Mouse (Mus musculus) liver, embryonic 15.5 days (tissue): ENCODE measurements around the gene Tmem209. TPM values are rescaled to one million over a fixed set of nuclear protein-coding genes. Genes with fewer than 3 reads are reported as not detected.

ENCODE experiments used
- ATAC-seq: fragments of 200-750 bp; cut with Nextera tagmentation; 2 replicates; pipeline ENCODE4 v1.8.0; 2017; ENCODE audit warnings: moderate number of reproducible peaks, mild to moderate bottlenecking, moderate library complexity; ENCODE audit not compliant: insufficient read depth
- H3K27ac ChIP-seq: fragments of 300-500 bp; sonication (generic); replicated peaks from 2 replicates; pipeline ENCODE4 v1.5.1; 2015; ENCODE audit warnings: mild to moderate bottlenecking, inconsistent platforms
- H3K27me3 ChIP-seq: fragments of 300-500 bp; sonication (generic); 2 replicates; pipeline ENCODE4 v1.6.1; 2015; ENCODE audit warnings: mild to moderate bottlenecking, inconsistent platforms
- H3K36me3 ChIP-seq: fragments of 300-500 bp; sonication (generic); replicated peaks from 2 replicates; pipeline ENCODE4 v1.6.1; 2015; ENCODE audit warnings: moderate library complexity, mild to moderate bottlenecking, inconsistent platforms
- H3K4me1 ChIP-seq: fragments of 300-500 bp; sonication (generic); replicated peaks from 2 replicates; pipeline ENCODE4 v1.6.1; 2015; ENCODE audit warnings: inconsistent platforms
- H3K4me2 ChIP-seq: fragments of 300-500 bp; sonication (generic); 2 replicates; pipeline ENCODE4 v1.6.1; 2015; ENCODE audit warnings: moderate library complexity, mild to moderate bottlenecking, inconsistent platforms
- H3K4me3 ChIP-seq: fragments of 300-500 bp; sonication (generic); replicated peaks from 2 replicates; pipeline ENCODE4 v1.5.1; 2015; ENCODE audit warnings: mild to moderate bottlenecking, inconsistent platforms
- H3K9ac ChIP-seq: fragments of 300-500 bp; sonication (generic); 2 replicates; pipeline ENCODE4 v1.6.1; 2015; ENCODE audit warnings: moderate library complexity, mild to moderate bottlenecking, inconsistent platforms
- H3K9me3 ChIP-seq: fragments of 300-500 bp; sonication (generic); replicated peaks from 2 replicates; pipeline ENCODE4 v1.6.1; 2016; ENCODE audit warnings: inconsistent platforms
- WGBS: fragments of 180-500 bp; shearing (Covaris S2); methylation state at CpG from one replicate; pipeline ENCODE4 v1.1.7; 2015; ENCODE audit warnings: mixed read lengths; ENCODE audit not compliant: insufficient replicate concordance; 5-methylcytosine and 5-hydroxymethylcytosine counted together
- polyA plus RNA-seq: library from polyadenylated mRNA; unstranded; fragments of >200 nt; fragmentation: Nextera tagmentation; extraction: Ambion mirVana; gene quantifications from 2 replicates; pipeline ENCODE4 v1.2.1, GENCODE M21; 2015

Gene Tmem209
- polyA plus RNA-seq, 1 experiment from 2014 or later = 19.4 TPM

DNA sequence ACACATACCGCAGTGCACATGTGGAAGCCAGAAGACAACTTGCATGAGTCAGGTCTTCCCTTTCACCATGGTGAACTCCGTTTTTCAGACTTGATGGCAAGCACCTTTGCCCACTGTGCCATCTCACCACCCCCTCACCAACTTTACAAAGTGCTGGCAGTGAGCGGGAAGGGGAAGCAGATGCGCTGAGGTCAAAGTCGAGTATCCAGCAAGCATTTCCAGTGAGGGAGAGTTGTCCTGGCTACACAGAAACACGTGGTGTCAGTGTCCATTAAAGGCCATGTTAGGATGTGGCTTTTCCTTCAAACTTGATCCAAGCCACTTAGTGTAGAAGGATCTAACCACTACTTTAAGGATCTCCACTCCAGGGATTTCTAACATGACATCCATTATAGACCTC, 31.8 kb downstream of the Tmem209 start:
- Histone ChIP-seq H3K27ac (no peak overlapping the region; the same call in 1 of the 2 replicates), H3K36me3 (peaks cover 50% of the 10 kb centered on the region)

DNA sequence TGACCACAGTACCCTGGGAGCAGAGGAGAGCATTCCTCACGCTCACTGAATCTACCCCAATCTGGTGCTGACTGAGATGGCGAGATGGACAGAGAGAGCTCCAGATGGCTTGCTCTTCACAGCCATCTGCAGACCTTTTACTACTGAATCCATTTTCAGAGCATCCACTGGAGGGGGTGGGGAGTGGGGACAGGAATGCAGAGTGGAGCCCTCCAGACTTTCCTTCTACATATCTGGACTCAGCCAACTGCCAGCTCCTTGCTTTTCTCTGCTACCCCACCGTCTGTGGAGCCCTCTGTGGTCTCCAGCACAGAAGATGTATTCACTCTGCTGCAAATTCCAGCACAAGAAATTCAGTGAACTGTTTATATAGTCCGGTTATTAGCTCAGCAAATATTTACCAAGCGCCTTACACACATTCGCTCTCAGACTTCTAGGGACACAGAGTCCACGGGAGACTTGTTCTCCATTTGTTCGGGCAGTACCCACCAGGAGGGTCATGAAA, 32.3 kb downstream of the Tmem209 start:
- Histone ChIP-seq H3K27me3 (no peaks in the 10 kb centered on the region), H3K27ac (no peak overlapping the region; the same call in 1 of the 2 replicates), H3K4me1 (peaks cover 3% of the 10 kb centered on the region), H3K36me3 (peaks cover 44% of the 10 kb centered on the region), H3K9ac (no peak overlapping the region), H3K9me3 (no peaks in the 10 kb centered on the region), H3K4me3 (no peak overlapping the region), H3K4me2 (no peak overlapping the region)
- ATAC-seq = peak; percentile 58
- 68% methylated on average over 8 of the region's 8 CpGs for WGBS

More for the DNA sequence above, 31.8 kb downstream of the Tmem209 start:
- Histone ChIP-seq H3K4me2 (no peak overlapping the region), H3K27me3 (no peaks in the 10 kb centered on the region), H3K4me3 (no peak overlapping the region), H3K9me3 (no peaks in the 10 kb centered on the region), H3K4me1 (peaks cover 3% of the 10 kb centered on the region), H3K9ac (no peak overlapping the region)
- no peak for ATAC-seq
- WGBS = 78% methylated on average over 6 of the region's 6 CpGs

DNA sequence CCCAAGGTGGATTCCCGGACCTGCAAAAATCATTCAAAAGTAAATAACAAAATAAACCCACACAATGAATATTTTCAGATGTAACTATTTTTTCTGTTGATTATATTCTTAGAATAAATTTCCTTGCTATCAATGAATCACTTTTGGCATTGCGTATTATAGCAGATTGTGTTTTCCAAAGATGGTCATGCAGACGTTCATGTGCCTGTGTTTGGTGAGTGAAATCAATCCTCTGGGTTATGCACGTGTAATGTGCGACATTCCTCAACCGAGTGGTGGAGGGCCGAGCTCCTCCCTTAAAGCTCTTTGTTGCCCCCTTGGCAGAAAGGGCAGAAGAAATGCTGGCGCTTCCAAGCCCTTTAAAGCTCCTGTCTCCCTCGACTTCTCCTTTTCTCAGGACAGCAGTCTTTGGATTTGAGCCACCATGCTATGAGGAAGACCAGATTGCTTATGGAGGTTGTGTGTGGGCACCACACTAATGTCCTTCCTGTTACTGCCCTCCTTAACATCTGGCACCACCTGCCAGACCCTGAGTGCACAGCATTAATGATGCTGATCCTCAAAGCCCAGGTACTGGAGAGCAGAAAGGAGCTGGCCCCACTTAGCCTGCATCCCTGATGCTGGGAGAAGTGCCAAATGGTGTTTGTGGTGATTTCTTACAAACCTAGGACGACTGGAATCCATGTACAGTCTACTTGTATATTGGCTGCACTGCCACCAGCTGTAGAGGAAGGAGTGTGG, 33.4 kb downstream of the Tmem209 start:
- WGBS = 60% methylated on average over 10 of the region's 10 CpGs
- no peak for ATAC-seq
- H3K9ac ChIP-seq = no peak overlapping the region
- H3K4me3 ChIP-seq = no peak overlapping the region
- no peak overlapping the region for H3K4me2 ChIP-seq
- no peaks in the 10 kb centered on the region for H3K9me3 ChIP-seq
- no peaks in the 10 kb centered on the region for H3K27me3 ChIP-seq
- H3K36me3 ChIP-seq = peaks cover 34% of the 10 kb centered on the region
- peaks cover 3% of the 10 kb centered on the region for H3K4me1 ChIP-seq
- no peak overlapping the region for H3K27ac ChIP-seq

DNA sequence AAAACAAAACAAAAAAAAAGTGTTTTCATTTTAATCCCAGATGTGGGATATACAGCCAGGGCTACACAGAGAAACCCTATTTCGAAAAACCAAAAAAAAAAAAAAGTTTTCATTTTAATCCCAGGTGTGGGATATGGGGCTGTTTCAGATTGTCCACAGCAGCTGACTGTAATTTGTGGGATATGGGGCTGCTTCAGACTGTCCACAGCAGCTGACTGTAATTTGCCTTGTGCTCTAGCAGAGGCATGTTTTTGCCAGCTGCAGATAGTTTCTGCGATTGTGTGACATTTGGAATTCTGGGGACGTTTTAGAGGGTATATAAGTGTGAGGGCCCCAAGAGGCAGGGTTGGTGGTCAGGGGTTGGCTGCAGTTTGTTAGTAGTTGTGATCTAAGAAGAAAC, 37.9 kb downstream of the Tmem209 start:
- Histone ChIP-seq H3K27me3 (no peaks in the 10 kb centered on the region), H3K4me1 (no peaks in the 10 kb centered on the region), H3K9me3 (no peaks in the 10 kb centered on the region), H3K4me3 (no peak overlapping the region), H3K36me3 (no peaks in the 10 kb centered on the region), H3K27ac (no peak overlapping the region), H3K4me2 (no peak overlapping the region), H3K9ac (no peak overlapping the region)
- no peak for ATAC-seq
- 42% methylated on average over 3 of the region's 3 CpGs for WGBS

DNA sequence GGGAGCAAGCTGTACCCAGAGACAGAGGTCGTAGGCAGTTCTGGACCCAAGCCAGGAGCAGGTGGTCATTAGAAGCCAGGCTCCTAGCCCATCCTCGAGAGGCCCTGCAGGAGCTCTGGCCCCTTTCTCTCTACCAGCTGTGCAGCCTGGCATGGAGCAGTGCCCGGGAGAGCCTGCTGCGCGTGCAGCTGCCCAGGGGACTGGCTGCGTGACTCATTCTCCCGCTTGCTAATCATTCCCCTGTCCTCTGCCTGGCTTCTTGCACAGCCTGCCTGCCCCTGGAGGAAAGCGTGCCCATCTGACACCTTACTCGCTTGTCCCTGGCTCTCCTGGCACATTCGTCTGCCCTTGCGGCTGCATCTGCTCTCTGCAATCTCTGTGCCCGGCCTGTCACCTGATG, 40.2 kb downstream of the Tmem209 start:
- no peaks in the 10 kb centered on the region for H3K36me3 ChIP-seq
- no peak overlapping the region for H3K27ac ChIP-seq
- H3K4me3 ChIP-seq = no peak overlapping the region
- H3K4me2 ChIP-seq = no peak overlapping the region
- H3K27me3 ChIP-seq = 0 out of 2 replicates have a peak, but pooled peaks cover 2% of the 10 kb centered on the region
- H3K4me1 ChIP-seq = no peaks in the 10 kb centered on the region
- ATAC-seq = no peak
- no peaks in the 10 kb centered on the region for H3K9me3 ChIP-seq
- no peak overlapping the region for H3K9ac ChIP-seq
- WGBS = 75% methylated on average over 12 of the region's 12 CpGs

DNA sequence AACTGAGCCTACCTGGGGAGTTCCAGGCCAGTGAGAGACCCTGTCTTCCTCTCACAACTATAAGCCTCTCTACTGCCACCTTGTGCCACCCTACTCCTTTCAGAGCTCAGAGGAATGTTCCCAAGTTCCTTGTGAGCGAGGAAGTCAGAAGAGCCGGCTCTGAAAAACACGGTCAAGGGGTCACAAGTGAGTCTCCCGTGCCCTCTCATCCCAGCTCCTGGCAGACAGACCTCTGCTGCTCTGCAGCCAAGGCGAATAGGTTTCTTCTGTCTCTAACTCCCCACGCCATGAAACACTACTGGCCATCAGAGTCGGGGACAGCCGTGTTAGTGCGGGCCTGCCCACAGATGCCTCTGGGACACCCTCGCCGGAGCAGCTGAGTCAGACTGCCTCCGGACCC, 40.9 kb downstream of the Tmem209 start:
- Histone ChIP-seq H3K36me3 (no peaks in the 10 kb centered on the region), H3K9me3 (no peaks in the 10 kb centered on the region), H3K27ac (no peak overlapping the region), H3K4me1 (no peaks in the 10 kb centered on the region), H3K27me3 (peaks cover 8% of the 10 kb centered on the region; the same call in 1 of the 2 replicates), H3K9ac (no peak overlapping the region), H3K4me2 (no peak overlapping the region), H3K4me3 (no peak overlapping the region)
- ATAC-seq = no peak
- 49% methylated on average over 12 of the region's 12 CpGs for WGBS

DNA sequence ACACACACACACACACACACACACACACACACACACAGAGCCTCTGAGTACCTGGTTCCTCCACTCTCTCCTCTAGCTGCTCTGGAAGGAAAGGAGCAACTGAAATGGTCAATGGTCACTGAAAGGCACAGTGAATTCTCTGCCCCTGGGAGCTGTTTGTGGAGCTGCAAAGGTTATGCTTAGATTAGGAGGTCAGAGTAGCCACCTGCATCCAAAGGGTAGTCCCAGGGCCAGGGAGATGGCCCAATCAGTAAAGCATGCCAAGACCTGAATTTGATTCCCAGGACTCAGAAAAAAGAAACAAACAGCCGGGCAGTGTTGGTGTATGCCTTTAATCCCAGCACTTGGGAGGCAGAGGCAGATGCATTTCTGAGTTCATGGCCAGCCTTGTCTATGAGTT, 41.5 kb downstream of the Tmem209 start:
- no peaks in the 10 kb centered on the region for H3K36me3 ChIP-seq
- H3K9me3 ChIP-seq = no peaks in the 10 kb centered on the region
- ATAC-seq = peak; percentile 43; the same call in 1 of the 2 replicates
- H3K9ac ChIP-seq = no peak overlapping the region
- H3K4me2 ChIP-seq = no peak overlapping the region
- H3K27ac ChIP-seq = no peak overlapping the region
- WGBS = 37% methylated on average over 1 of the region's 1 CpGs
- H3K4me3 ChIP-seq = no peak overlapping the region
- 0 out of 2 replicates have a peak, but pooled peaks cover 4% of the 10 kb centered on the region for H3K4me1 ChIP-seq
- H3K27me3 ChIP-seq = peaks cover 13% of the 10 kb centered on the region

DNA sequence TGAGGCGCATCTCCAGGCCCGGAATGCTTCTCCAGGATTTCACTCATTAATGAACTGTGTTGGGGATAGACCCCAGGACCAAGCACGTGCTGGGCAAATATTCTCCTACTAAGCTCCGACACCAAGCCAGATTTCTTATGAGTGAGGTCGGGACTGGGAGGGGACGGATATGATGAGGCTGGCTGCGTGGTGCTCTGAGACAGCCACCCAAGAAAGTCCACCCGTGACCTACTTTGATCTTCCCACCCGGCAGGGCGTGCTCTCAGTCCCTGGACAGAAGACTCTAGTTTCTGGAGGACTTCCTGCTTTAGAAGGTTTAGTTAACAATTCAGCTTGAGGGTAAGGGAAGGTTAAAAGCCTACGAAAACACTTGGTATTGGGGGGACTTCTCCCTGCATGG, 44.0 kb downstream of the Tmem209 start:
- no peaks in the 10 kb centered on the region for H3K9me3 ChIP-seq
- H3K4me2 ChIP-seq = no peak overlapping the region
- 72% methylated on average over 11 of the region's 11 CpGs for WGBS
- H3K36me3 ChIP-seq = no peaks in the 10 kb centered on the region
- H3K27ac ChIP-seq = no peak overlapping the region
- peaks cover 22% of the 10 kb centered on the region for H3K4me1 ChIP-seq
- H3K4me3 ChIP-seq = no peak overlapping the region
- H3K27me3 ChIP-seq = peaks cover 30% of the 10 kb centered on the region
- no peak overlapping the region for H3K9ac ChIP-seq
- ATAC-seq = no peak

DNA sequence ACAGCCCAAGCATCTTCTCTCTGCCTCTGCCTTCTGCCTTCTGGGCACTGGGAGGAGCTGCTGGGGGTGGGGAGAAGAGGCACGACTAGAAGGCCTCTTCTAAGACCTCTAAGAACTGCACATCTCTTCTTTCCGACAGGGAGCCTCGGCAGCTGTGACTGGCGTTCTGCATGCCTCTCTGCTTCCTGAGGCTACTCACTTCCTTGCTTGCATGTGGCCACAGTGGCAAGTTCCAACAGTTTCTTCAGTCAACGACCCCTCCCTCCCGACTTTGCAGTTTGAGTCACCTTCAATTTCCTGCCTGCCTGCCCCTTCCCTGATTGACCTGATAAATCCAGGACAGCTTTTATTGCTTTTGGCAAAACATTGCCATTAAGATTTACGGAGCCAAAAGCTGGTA, 46.8 kb downstream of the Tmem209 start:
- no peak overlapping the region for H3K4me3 ChIP-seq
- H3K27me3 ChIP-seq = peaks cover 38% of the 10 kb centered on the region
- no peak for ATAC-seq
- 13% methylated on average over 7 of the region's 7 CpGs for WGBS
- H3K9me3 ChIP-seq = no peaks in the 10 kb centered on the region
- no peak overlapping the region for H3K4me2 ChIP-seq
- H3K27ac ChIP-seq = no peak overlapping the region
- H3K36me3 ChIP-seq = no peaks in the 10 kb centered on the region
- H3K9ac ChIP-seq = no peak overlapping the region
- peaks cover 38% of the 10 kb centered on the region for H3K4me1 ChIP-seq

DNA sequence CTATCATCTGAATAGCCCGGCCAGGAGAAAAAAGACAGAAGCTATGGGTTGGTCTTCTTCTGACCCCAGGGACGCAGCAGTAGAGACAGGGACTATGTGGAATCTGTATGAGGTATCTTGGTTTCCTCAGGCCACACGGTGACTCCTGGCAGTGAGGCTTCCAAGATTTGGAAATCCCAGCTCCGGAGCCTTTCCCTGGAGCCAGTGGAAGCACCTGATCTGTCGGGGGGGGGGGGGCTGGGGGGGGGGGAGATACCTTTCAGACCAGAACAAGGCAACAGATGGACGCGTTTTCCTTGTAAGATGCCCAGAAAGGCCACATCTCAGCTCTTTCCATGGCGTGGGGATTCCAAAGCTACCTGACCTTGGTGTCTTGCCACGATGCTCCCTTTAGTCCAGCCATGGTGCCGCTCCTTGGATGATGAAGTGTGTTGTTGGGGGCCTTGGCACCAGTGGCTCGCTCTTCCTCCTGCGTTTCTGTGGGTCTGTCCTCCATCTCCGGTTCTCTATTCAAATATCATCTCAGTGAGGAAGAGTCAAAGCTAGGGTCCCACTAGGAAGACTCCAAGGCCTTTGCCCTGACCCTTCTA, 47.7 kb downstream of the Tmem209 start:
- no peak overlapping the region for H3K9ac ChIP-seq
- ATAC-seq = no peak
- no peaks in the 10 kb centered on the region for H3K9me3 ChIP-seq
- peaks cover 38% of the 10 kb centered on the region for H3K27me3 ChIP-seq
- H3K4me1 ChIP-seq = peaks cover 38% of the 10 kb centered on the region
- no peaks in the 10 kb centered on the region for H3K36me3 ChIP-seq
- 68% methylated on average over 13 of the region's 13 CpGs for WGBS
- no peak overlapping the region for H3K4me2 ChIP-seq
- H3K27ac ChIP-seq = no peak overlapping the region
- no peak overlapping the region for H3K4me3 ChIP-seq

DNA sequence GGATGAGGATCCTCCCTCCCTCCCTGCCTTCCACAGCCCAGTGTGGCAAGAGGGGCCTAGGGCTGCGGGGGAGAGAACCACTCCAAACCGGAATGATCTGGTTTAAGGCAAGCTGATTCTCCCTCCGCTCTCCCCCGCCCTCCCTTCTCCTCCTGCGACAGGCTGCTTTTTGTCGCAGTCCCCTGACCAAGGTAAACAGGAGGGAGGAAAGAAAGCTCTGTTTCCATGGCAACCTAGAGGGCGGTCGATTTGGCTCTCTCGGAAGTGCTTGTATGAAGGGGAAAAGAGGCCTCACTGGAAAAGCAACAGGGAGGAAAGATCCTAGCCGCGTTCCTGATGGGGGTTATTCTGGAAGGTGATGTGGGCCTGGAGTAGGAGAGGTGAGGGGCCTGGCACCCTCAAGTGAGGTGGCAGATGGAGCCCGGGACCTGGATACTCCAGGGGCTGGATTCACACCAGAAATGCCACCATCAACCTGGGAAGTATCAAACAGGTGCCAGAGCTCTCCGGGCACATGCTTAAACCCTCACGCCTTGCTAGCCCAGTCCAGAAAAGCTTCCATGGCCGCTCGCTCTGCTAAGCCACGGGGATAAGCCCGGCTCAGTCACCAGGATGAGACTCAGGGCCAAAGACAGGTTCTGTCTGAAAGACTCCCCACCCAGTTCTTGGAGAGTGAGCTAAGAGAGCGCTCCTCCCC, 48.7 kb downstream of the Tmem209 start:
- peaks cover 38% of the 10 kb centered on the region for H3K4me1 ChIP-seq
- H3K4me2 ChIP-seq = peak overlapping the region; percentile 86
- no peak overlapping the region for H3K9ac ChIP-seq
- ATAC-seq = peak; percentile 72
- H3K9me3 ChIP-seq = no peaks in the 10 kb centered on the region
- peaks cover 38% of the 10 kb centered on the region for H3K27me3 ChIP-seq
- H3K27ac ChIP-seq = peak overlapping the region; percentile 68
- WGBS = 32% methylated on average over 19 of the region's 19 CpGs
- H3K36me3 ChIP-seq = no peaks in the 10 kb centered on the region
- no peak overlapping the region for H3K4me3 ChIP-seq
